Mouse (Mus musculus): ENCODE results near the gene 4933427D14Rik. TPM values are rescaled to one million over a fixed set of nuclear protein-coding genes. Genes with fewer than 3 reads are reported as not detected.
A peak's percentile ranks its signal among the peaks of the same experiment; 100 is the strongest.

Gene 4933427D14Rik
- polyA plus RNA-seq, 1 experiment from 2014 or later = 9.6 TPM

DNA sequence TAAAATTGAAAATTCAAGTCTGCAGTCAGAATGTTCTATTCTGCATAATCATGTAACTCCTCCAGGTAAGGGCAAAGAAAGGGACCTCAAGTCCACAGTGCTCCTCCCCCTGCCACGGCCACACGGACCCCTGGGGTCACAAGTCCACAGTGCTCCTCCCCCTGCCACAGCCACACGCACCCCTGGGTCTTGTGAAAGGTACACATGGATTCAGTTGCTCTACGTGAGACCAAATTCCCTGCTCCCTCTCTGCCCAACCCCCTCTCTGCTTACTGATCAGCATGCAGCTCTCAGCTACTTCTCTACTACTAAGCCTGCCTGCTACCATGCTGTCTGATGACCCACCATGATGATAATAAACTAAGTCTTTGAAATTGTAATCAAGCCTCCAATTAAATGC is 37.4 kb downstream of the 4933427D14Rik start:
- Histone ChIP-seq H3K9ac (no peak overlapping the region), H3K27ac (ENCODE audit: poor library complexity, severe bottlenecking) (no peak overlapping the region), H3K4me1 (replicated peaks) (no peaks in the 10 kb centered on the region), H3K4me2 (no peak overlapping the region), H3K4me3 (no peak overlapping the region), H3K27me3 (replicated peaks) (no peaks in the 10 kb centered on the region), H3K9me3 (replicated peaks) (no peaks in the 10 kb centered on the region), H3K36me3 (peaks cover 73% of the 10 kb centered on the region)
- no peak for ATAC-seq (ENCODE audit: insufficient number of reproducible peaks, low FRiP score)
- 90% methylated on average over 4 of the region's 4 CpGs for WGBS

- no peak overlapping the region for H3K4me2 ChIP-seq
- H3K27me3 ChIP-seq (replicated peaks) = no peaks in the 10 kb centered on the region
- H3K4me1 ChIP-seq (replicated peaks) = no peaks in the 10 kb centered on the region
- WGBS = 85% methylated on average over 2 of the region's 2 CpGs
- no peak overlapping the region for H3K9ac ChIP-seq
- no peak overlapping the region for H3K4me3 ChIP-seq
- no peaks in the 10 kb centered on the region for H3K9me3 ChIP-seq (replicated peaks)
- no peak overlapping the region for H3K27ac ChIP-seq (ENCODE audit: poor library complexity, severe bottlenecking)
- no peak for ATAC-seq (ENCODE audit: insufficient number of reproducible peaks, low FRiP score)
- peaks cover 64% of the 10 kb centered on the region for H3K36me3 ChIP-seq
Observed at GRCm38 (mm10) chr11:72163198-72163597, 44.1 kb downstream of the 4933427D14Rik start.

DNA sequence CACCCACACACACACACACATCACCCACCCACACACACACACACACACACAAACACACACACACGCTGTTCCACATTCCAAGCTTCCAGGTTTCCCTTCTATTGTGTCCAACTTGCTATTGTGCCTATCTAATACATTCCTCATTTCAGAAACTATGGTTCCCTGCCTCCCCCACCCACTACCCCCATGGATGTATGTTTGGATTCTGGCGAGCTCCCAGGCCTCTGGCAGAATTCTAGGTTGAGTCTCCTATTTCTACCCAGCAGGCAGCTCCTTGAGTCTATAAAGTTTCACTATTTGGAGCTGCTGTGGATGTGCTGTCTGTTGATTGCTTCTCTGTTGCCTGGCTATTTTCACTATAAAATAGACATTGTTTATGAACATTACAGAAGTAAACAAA is 50.6 kb downstream of the 4933427D14Rik start:
- Histone ChIP-seq H3K27me3 (replicated peaks) (no peaks in the 10 kb centered on the region), H3K4me1 (replicated peaks) (no peaks in the 10 kb centered on the region), H3K9ac (no peak overlapping the region), H3K36me3 (peaks cover 54% of the 10 kb centered on the region), H3K27ac (ENCODE audit: poor library complexity, severe bottlenecking) (no peak overlapping the region), H3K9me3 (replicated peaks) (no peaks in the 10 kb centered on the region), H3K4me2 (no peak overlapping the region), H3K4me3 (no peak overlapping the region)
- no peak for ATAC-seq (ENCODE audit: insufficient number of reproducible peaks, low FRiP score)
- 71% methylated on average over 2 of the region's 2 CpGs for WGBS

DNA sequence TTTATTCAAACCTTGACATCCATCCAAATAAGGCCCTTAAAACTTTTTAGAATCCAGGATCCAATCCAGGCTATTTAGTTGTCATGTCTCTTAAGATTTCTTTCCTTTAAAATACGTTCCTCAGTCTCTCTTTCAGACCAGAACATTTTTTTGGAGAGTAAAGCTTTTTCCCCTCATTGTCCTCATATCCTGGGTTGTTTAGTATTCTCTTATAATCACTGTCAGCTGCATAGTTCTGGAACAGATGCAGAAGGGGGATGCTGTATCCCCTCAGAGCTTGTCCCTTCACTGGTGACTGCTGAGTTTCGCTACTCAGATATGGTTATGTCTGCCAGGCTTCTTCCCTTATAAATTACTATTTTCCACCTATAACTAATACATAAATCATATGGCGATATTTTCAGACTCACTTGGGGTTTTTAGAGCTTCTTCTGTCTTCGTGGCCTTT is 51.3 kb downstream of the 4933427D14Rik start:
- no peak for ATAC-seq (ENCODE audit: insufficient number of reproducible peaks, low FRiP score)
- Histone ChIP-seq H3K4me2 (no peak overlapping the region), H3K9me3 (replicated peaks) (no peaks in the 10 kb centered on the region), H3K27me3 (replicated peaks) (no peaks in the 10 kb centered on the region), H3K27ac (ENCODE audit: poor library complexity, severe bottlenecking) (no peak overlapping the region), H3K4me1 (replicated peaks) (0 out of 2 replicates have a peak, but pooled peaks cover 2% of the 10 kb centered on the region), H3K36me3 (peaks cover 54% of the 10 kb centered on the region), H3K4me3 (no peak overlapping the region), H3K9ac (no peak overlapping the region)
- 78% methylated on average over 4 of the region's 4 CpGs for WGBS

DNA sequence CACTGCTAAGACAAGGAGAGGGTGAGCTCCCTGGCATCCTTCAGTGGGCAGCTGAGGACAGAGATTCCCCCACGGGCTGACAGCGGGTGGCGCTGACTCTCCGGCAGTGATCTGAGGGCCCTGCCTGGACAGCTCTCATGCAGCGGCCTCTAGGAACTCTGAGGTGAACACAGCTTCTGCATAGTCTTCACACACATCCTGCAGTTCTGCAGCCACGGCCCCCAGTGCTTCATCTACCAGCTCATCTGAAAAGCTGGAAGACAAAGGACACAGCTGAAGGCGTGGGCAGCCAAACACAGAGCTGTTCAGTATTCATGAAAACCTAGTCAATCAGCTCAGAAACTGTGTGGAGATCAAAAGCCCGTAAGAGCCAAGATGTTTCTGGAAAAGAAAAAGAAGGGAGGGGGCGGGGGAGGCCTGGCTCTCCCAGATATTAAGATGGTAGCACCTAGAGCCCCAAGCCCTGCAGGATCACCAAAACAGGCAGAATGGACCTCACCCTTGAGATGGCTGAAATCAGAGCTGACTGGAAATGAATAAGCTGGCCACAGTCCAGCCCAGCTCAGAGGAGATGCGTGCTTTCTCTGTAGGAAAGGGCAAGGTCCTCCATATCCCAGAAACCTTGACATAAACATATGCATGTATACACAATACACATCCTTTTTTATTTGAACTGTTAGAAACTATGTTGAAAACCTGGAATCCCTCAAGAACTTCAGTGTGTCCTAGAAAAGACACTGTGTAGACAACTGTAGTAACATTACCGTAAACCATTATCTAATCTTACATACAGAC is 51.9 kb downstream of the 4933427D14Rik start:
- Histone ChIP-seq H3K27me3 (replicated peaks) (no peaks in the 10 kb centered on the region), H3K27ac (ENCODE audit: poor library complexity, severe bottlenecking) (no peak overlapping the region), H3K9ac (no peak overlapping the region), H3K36me3 (peaks cover 49% of the 10 kb centered on the region), H3K4me2 (no peak overlapping the region), H3K4me1 (replicated peaks) (0 out of 2 replicates have a peak, but pooled peaks cover 2% of the 10 kb centered on the region), H3K4me3 (no peak overlapping the region), H3K9me3 (replicated peaks) (no peaks in the 10 kb centered on the region)
- ATAC-seq (ENCODE audit: insufficient number of reproducible peaks, low FRiP score) = no peak
- WGBS = 72% methylated on average over 11 of the region's 11 CpGs

- Histone ChIP-seq H3K9ac (no peak overlapping the region), H3K4me1 (replicated peaks) (0 out of 2 replicates have a peak, but pooled peaks cover 2% of the 10 kb centered on the region), H3K4me2 (no peak overlapping the region), H3K4me3 (no peak overlapping the region), H3K27me3 (replicated peaks) (no peaks in the 10 kb centered on the region), H3K9me3 (replicated peaks) (no peaks in the 10 kb centered on the region), H3K36me3 (peaks cover 37% of the 10 kb centered on the region), H3K27ac (ENCODE audit: poor library complexity, severe bottlenecking) (no peak overlapping the region)
- WGBS = 80% methylated on average over 12 of the region's 12 CpGs
- ATAC-seq (ENCODE audit: insufficient number of reproducible peaks, low FRiP score) = no peak
Observed at GRCm38 (mm10) chr11:72153122-72153862, 54.0 kb downstream of the 4933427D14Rik start.

- no peaks in the 10 kb centered on the region for H3K9me3 ChIP-seq (replicated peaks)
- peak; percentile 42; the same call in 1 of the 2 replicates for ATAC-seq (ENCODE audit: insufficient number of reproducible peaks, low FRiP score)
- no peaks in the 10 kb centered on the region for H3K27me3 ChIP-seq (replicated peaks)
- H3K4me1 ChIP-seq (replicated peaks) = 0 out of 2 replicates have a peak, but pooled peaks cover 2% of the 10 kb centered on the region
- no peak overlapping the region for H3K4me2 ChIP-seq
- no peak overlapping the region for H3K27ac ChIP-seq (ENCODE audit: poor library complexity, severe bottlenecking)
- WGBS = 40% methylated on average over 2 of the region's 2 CpGs
- peaks cover 24% of the 10 kb centered on the region for H3K36me3 ChIP-seq
- H3K4me3 ChIP-seq = no peak overlapping the region
- no peak overlapping the region for H3K9ac ChIP-seq
Observed at GRCm38 (mm10) chr11:72151120-72151519, 56.1 kb downstream of the 4933427D14Rik start.

GRCm38 (mm10) chr11:72147910-72148309 is 59.3 kb downstream of the 4933427D14Rik start:
- WGBS = 61% methylated on average over 3 of the region's 3 CpGs
- H3K36me3 ChIP-seq = peaks cover 1% of the 10 kb centered on the region; the same call in 1 of the 2 replicates
- peaks cover 17% of the 10 kb centered on the region for H3K27me3 ChIP-seq (replicated peaks)

GRCm38 (mm10) chr11:72145877-72146248 is 61.4 kb downstream of the 4933427D14Rik start:
- no peak for ATAC-seq (ENCODE audit: insufficient number of reproducible peaks, low FRiP score)
- Histone ChIP-seq H3K4me2 (no peak overlapping the region), H3K27me3 (replicated peaks) (peaks cover 28% of the 10 kb centered on the region), H3K27ac (ENCODE audit: poor library complexity, severe bottlenecking) (no peak overlapping the region), H3K4me3 (no peak overlapping the region), H3K9me3 (replicated peaks) (no peaks in the 10 kb centered on the region), H3K4me1 (replicated peaks) (0 out of 2 replicates have a peak, but pooled peaks cover 6% of the 10 kb centered on the region), H3K9ac (no peak overlapping the region), H3K36me3 (no peaks in the 10 kb centered on the region)
- 76% methylated on average over 1 of the region's 1 CpGs for WGBS

More at GRCm38 (mm10) chr11:72147910-72148309, 59.3 kb downstream of the 4933427D14Rik start:
- Histone ChIP-seq H3K4me2 (no peak overlapping the region), H3K4me3 (no peak overlapping the region), H3K4me1 (replicated peaks) (0 out of 2 replicates have a peak, but pooled peaks cover 9% of the 10 kb centered on the region), H3K9me3 (replicated peaks) (no peaks in the 10 kb centered on the region), H3K27ac (ENCODE audit: poor library complexity, severe bottlenecking) (no peak overlapping the region), H3K9ac (no peak overlapping the region)
- no peak for ATAC-seq (ENCODE audit: insufficient number of reproducible peaks, low FRiP score)

DNA sequence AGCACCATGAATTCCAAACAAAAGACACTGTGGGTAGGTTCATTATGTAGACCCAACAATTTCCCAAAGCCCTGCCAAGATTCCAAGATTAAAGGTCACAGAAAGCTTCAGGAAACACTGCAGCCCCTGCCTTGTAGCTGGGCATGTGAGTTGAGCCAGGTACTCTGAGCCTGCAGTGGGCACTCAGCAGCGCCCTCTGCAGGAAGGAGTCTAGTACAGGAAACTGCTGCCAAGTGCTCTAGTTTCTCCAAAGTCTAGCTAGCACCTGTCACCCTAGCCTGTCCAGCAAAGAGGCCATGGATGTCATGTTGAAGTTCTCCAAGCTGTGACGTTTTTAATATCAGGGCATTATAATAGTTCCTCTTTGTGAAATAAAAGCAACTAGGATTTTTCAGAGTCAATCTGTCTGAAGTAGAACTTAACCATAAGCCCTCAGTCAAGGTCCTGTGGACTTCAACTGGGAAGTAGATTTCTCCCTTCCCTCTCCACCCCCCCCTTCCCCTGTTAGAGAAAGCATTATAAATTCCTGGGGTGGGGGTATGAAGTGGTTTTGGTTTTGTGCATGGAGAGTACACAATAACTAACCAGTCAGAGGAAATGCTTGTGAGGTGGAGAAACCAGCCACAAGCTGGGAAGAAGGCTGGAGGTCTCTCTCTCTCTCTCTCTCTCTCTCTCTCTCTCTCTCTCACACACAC is 61.9 kb downstream of the 4933427D14Rik start:
- WGBS = 15% methylated on average over 2 of the region's 2 CpGs
- H3K4me1 ChIP-seq (replicated peaks) = 0 out of 2 replicates have a peak, but pooled peaks cover 6% of the 10 kb centered on the region
- H3K4me3 ChIP-seq = no peak overlapping the region
- H3K4me2 ChIP-seq = no peak overlapping the region
- H3K27me3 ChIP-seq (replicated peaks) = peaks cover 28% of the 10 kb centered on the region
- H3K27ac ChIP-seq (ENCODE audit: poor library complexity, severe bottlenecking) = no peak overlapping the region
- no peaks in the 10 kb centered on the region for H3K9me3 ChIP-seq (replicated peaks)
- H3K36me3 ChIP-seq = no peaks in the 10 kb centered on the region
- no peak overlapping the region for H3K9ac ChIP-seq
- no peak for ATAC-seq (ENCODE audit: insufficient number of reproducible peaks, low FRiP score)

DNA sequence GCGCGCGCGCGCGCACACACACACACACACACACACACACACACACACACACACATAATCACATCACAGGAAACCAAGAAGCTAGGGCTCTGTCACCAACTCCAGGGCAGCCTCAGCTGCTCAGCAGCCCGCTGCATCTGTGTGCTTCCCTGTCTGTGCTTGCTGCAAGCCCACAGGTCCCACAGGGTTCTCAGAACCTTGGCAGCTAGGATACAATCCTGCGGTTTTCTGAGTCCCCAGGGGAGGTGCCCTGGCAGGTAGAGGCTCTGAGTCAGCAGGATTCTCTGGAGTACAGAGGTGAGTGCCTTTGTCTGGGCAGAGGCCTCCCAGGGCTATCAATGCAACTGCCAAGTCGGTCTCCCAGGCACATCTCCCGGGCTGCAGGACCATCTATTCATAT is 64.4 kb downstream of the 4933427D14Rik start:
- Histone ChIP-seq H3K9me3 (replicated peaks) (no peaks in the 10 kb centered on the region), H3K4me2 (no peak overlapping the region), H3K4me1 (replicated peaks) (0 out of 2 replicates have a peak, but pooled peaks cover 6% of the 10 kb centered on the region), H3K36me3 (no peaks in the 10 kb centered on the region), H3K4me3 (no peak overlapping the region), H3K9ac (no peak overlapping the region), H3K27me3 (replicated peaks) (peaks cover 45% of the 10 kb centered on the region), H3K27ac (ENCODE audit: poor library complexity, severe bottlenecking) (no peak overlapping the region)
- ATAC-seq (ENCODE audit: insufficient number of reproducible peaks, low FRiP score) = no peak
- 47% methylated on average over 10 of the region's 10 CpGs for WGBS
